Mouse (Mus musculus): ENCODE results near the gene Klk12.
A peak's percentile ranks its signal among the peaks of the same experiment; 100 is the strongest.

- TF ChIP-seq CTCF (IDR thresholded peaks at IDR 0.05; ENCODE audit: extremely low read depth, insufficient read depth, insufficient read length, insufficient replicate concordance) (peak; percentile 53; the same call in 1 of the 2 replicates), POLR2A (IDR thresholded peaks at IDR 0.05; ENCODE audit: low read depth, low read length) (no peak)
Measured at GRCm38 (mm10) chr7:43782275-43783265, 13.9 kb downstream of the Klk12 start.
